Comparison of ENCODE assay signal across 9 mouse cellular contexts in the genomic region with DNA sequence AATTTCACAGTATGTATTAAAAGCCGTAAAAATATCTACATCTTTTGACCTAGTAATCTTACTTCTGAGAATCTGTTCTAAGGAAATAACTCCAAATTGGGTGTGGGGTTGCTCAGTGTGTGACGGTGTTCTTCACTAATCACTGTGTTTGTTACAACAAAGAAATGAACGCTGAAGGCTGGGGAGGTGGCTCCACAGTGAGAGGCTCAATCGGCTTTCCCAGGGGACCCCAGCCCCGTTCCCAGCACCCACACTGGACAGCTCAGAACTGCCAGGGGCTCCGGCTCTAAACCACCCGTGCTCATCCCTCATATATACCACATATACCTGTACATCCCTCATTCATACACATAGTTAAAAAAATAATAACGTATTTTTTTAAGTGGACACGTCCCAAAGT. TPM values are rescaled to one million over a fixed set of nuclear protein-coding genes. Genes with fewer than 3 reads are reported as not detected.
DNase-seq lines count a peak whose midpoint lies in the region; ATAC-seq and TF ChIP-seq lines count a peak whose summit lies in the region.
"Had no signal": no experiment of that assay in that cellular context is flagged by ENCODE, and none has a peak within 500 bp of the region (broad histone marks: within the 10 kb centered on the region; RNA-seq: fewer than 3 reads in every experiment).

No protein-coding gene starts in this region.

- 0 out of 2 replicates have a peak overlapping the region, but pooled peaks have one; percentile 95 for H3K27ac ChIP-seq in heart, embryonic 10.5 days
- H3K27ac ChIP-seq in bone marrow macrophage, adult 2 months (ENCODE audit: insufficient read depth, low read depth, low read length) = no peak overlapping the region
- no peak overlapping the region for H3K27ac ChIP-seq in hindbrain, embryonic 10.5 days
- no peak overlapping the region for H3K27ac ChIP-seq in macrophage

- TF ChIP-seq CTCF in bone marrow macrophage, adult 2 months (IDR thresholded peaks at IDR 0.05; ENCODE audit: low read depth, low read length) = no peak

- no peak for DNase-seq in heart, embryonic 10.5 days (ENCODE audit: low spot score)
- DNase-seq in heart, adult 9 months (ENCODE audit: low spot score in 2 of 2) = no peak
- DNase-seq in hindbrain, embryonic 10.5 days (ENCODE audit: low spot score) = no peak
- no peak for DNase-seq in layer of hippocampus, adult 8-10 months (ENCODE audit: low spot score in 2 of 2)
- no peak for DNase-seq in lung, postnatal 36 days

- peaks cover 7% of the 10 kb centered on the region for H3K79me2 ChIP-seq in macrophage (ENCODE audit: inconsistent target)

- H3K4me3 ChIP-seq in heart, embryonic 10.5 days = peak overlapping the region; percentile 87
- peak overlapping the region; percentile 74; the same call in 1 of the 2 replicates for H3K4me3 ChIP-seq in bone marrow macrophage, adult 2 months (ENCODE audit: insufficient read depth, low read length)
- peak overlapping the region; percentile 82 for H3K4me3 ChIP-seq in hindbrain, embryonic 10.5 days
- peak overlapping the region; percentile 59; the same call in 1 of the 2 replicates for H3K4me3 ChIP-seq in macrophage (ENCODE audit: inconsistent target)

- H3K4me1 ChIP-seq in heart, embryonic 10.5 days = peaks cover 29% of the 10 kb centered on the region
- H3K4me1 ChIP-seq in bone marrow macrophage, adult 2 months (ENCODE audit: control insufficient read depth, insufficient read depth, low read length) = peaks cover 19% of the 10 kb centered on the region
- H3K4me1 ChIP-seq in hindbrain, embryonic 10.5 days (replicated peaks) = peaks cover 19% of the 10 kb centered on the region

- H3K9me3 ChIP-seq in heart, embryonic 10.5 days = no peaks in the 10 kb centered on the region
- H3K9me3 ChIP-seq in hindbrain, embryonic 10.5 days = no peaks in the 10 kb centered on the region

- H3K27me3 ChIP-seq in heart, embryonic 10.5 days (ENCODE audit: insufficient read depth, poor library complexity, severe bottlenecking) = no peaks in the 10 kb centered on the region
- no peaks in the 10 kb centered on the region for H3K27me3 ChIP-seq in hindbrain, embryonic 10.5 days (ENCODE audit: insufficient read depth, poor library complexity, severe bottlenecking)

- 63% methylated on average over 9 of the region's 9 CpGs for WGBS in heart, embryonic 10.5 days
- 59% methylated on average over 9 of the region's 9 CpGs for WGBS in hindbrain, embryonic 10.5 days
- 76% methylated on average over 9 of the region's 9 CpGs for WGBS in macrophage (ENCODE audit: missing documents)

- ATAC-seq in erythroid progenitor cell, adult 5-6 weeks (replicated peaks; ENCODE audit: low FRiP score, poor library complexity, severe bottlenecking) = no peak
- ATAC-seq: CD4-positive, CD25-positive, alpha-beta regulatory T cell, adult 4 months had no signal

- TF ChIP-seq POLR2A in bone marrow macrophage, adult 2 months (IDR thresholded peaks at IDR 0.05; ENCODE audit: borderline replicate concordance, low read depth, low read length) = no peak

- H3K36me3 ChIP-seq in heart, embryonic 10.5 days = no peaks in the 10 kb centered on the region
- peaks cover 7% of the 10 kb centered on the region for H3K36me3 ChIP-seq in hindbrain, embryonic 10.5 days
- H3K36me3 ChIP-seq in macrophage (ENCODE audit: inconsistent target) = no peaks in the 10 kb centered on the region

RNA-seq across cellular contexts. Expression of a gene that starts 1.8 kb away (rescaled TPM):
- polyA plus RNA-seq in heart, embryonic 10.5 days (2016; fragmentation: Nextera tagmentation; extraction: Ambion mirVana) = 115 and 123 TPM in 2 replicates
- 26.3 and 40.7 TPM in 2 replicates for polyA plus RNA-seq in bone marrow macrophage, adult 2 months (2012; ENCODE audit: insufficient read depth, insufficient read length, missing spikeins)
- polyA plus RNA-seq in hindbrain, embryonic 10.5 days (2016; fragmentation: Nextera tagmentation; extraction: Ambion mirVana) = 111 and 140 TPM in 2 replicates
- total RNA-seq in macrophage (2018; cell fraction: chromatin; rRNA removed) = 10 to 100 TPM in 23 of 26 experiments, 1 to 10 TPM in 3; 7.3 to 52.5 (median 30.6) TPM
- 10 to 100 TPM in 11 of 26 experiments, 1 to 10 TPM in 15; 2.7 to 16.9 (median 9.6) TPM for total RNA-seq in macrophage (2018; cell fraction: cytosol; rRNA removed)
- total RNA-seq in macrophage (2018; cell fraction: nucleus; rRNA removed) = 10 to 100 TPM in 23 of 26 experiments, 1 to 10 TPM in 3; 7.0 to 57.6 (median 26.4) TPM
- polyA plus RNA-seq in macrophage (2018) = 8.7 to 23.8 TPM (median 16.9 TPM) in 3 replicates
- total RNA-seq in erythroid progenitor cell, adult 5-6 weeks (2015; ENCODE audit: low replicate concordance) = 67.5 and 120 TPM in 2 replicates
- 13.5 and 41.5 TPM in 2 replicates for total RNA-seq in erythroid progenitor cell, adult 5-6 weeks (2017; ENCODE audit: low replicate concordance)
- 100 to 1,000 TPM; 236 to 299 (median 267) TPM for total RNA-seq in layer of hippocampus, adult 8-10 months (2022)
